Mouse (Mus musculus) B cell, adult 62 days (primary cell): ENCODE measurements around the gene Gm2244. TPM values are rescaled to one million over a fixed set of nuclear protein-coding genes. Genes with fewer than 3 reads are reported as not detected.

Source experiments
- total RNA-seq: library from RNA; stranded (reverse); gene quantifications from 4 replicates; pipeline ENCODE4 v1.2.4, GENCODE M21; 2023

Gene Gm2244
- not detected in 4 replicates for total RNA-seq

GRCm38 (mm10) chr14:19549863-19550262 lies at the start of gene Gm2244:
Gm2244 (minus strand) TSS chr14:19549963.

GRCm38 (mm10) chr14:19584804-19585667 lies 35.3 kb upstream of the Gm2244 start, which contains the start of gene Gm2237:
Gm2237 (minus strand) TSS chr14:19585135.

Other genes starting within 250 kb of the Gm2244 start
- not detected in 4 replicates for gene Gm21738, start 131.0 kb downstream of the Gm2244 start, total RNA-seq
- 1.5 to 2.8 TPM (median 1.7 TPM) in 4 replicates for gene Gm2237, start 35.2 kb upstream of the Gm2244 start, total RNA-seq
- gene Gm5458, start 52.6 kb upstream of the Gm2244 start, total RNA-seq = not detected in 4 replicates
- gene Nid2, start 201.3 kb upstream of the Gm2244 start, total RNA-seq = 0.24 to 0.79 TPM (median 0.48 TPM) in 4 replicates